Mouse (Mus musculus) retina, adult 2 months (tissue): Measurements from ENCODE around the gene H2-Q2.
"Not testable (repeated sequence)": the region's sequence is repeated elsewhere in the genome, so short reads cannot be mapped to it uniquely, and the experiment has no call there.

Experiments
- DNase-seq: peaks from one replicate; pipeline ENCODE4 v3.0.0-alpha.2; 2012; ENCODE audit warnings: low read depth, low spot score

The H2-Q2 gene

DNA sequence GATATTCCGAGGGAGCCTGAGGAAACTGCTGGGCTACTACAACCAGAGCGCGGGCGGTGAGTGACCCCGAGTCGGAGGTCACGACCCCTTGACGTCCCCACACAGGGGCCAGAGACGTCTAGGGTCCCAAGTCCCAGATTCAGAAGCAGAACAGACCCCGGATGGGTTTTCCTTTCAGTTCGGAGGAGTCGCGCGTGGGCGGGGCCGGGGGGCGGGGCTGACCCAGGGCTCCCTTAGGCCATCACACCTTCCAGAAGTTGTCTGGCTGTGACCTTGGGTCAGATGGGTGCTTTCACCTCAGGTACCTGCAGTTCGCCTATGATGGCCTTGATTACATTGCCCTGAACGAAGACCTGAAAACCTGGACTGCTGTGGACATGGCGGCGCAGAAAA lies 17.4 kb downstream of the H2-Q2 start:
- no peak for DNase-seq

DNA sequence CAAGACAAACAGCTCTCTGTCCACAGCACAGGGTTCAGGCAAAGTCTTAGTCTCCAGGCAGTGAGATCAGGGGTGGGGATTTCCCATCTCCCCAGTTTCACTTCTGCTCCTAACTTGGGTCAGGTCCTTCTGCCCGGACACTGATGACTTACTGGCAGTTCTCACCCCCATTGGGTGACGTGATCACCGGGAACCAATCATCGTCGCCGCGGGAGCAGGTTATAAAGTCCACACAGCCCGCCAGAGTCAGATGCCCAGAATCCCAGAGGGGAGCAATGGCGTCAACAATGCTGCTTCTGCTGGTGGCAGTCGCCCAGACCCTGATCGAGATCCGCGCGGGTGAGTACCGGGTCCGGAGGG lies 37.3 kb downstream of the H2-Q2 start, which contains the start of gene H2-Q4:
TSS of gene H2-Q4 (plus strand) at position 249 of the 360 bp plus-strand sequence.
- peak; percentile 40 for DNase-seq

DNA sequence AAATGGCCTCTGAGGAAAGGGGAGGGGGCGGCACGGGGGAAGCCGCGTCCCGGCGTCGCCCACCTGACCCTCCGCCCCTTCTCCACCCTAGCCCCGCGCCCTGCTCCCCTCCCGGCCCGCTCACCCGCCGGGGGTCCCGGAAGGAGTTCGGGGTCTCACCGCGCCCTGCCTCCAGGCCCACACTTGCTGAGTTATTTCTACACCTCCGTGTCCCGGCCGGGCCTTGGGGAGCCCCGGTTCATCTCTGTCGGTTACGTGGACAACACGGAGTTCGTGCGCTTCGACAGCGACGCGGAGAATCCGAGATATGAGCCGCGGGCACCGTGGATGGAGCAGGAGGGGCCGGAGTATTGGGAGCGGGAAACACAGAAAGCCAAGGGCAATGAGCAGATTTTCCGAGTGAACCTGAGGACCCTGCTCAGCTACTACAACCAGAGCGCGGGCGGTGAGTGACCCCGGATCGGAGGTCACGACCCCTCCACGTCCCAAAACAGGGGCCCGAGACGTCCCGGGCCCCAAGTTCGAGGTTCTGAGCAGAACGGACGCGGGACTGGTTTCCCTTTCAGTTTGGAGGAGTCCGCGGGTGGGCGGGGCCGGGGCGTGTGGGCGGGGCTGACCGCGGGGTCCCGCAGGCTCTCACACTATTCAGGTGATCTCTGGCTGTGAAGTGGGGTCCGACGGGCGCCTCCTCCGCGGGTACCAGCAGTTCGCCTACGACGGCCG lies 37.8 kb downstream of the H2-Q2 start:
- DNase-seq, result no peak

DNA sequence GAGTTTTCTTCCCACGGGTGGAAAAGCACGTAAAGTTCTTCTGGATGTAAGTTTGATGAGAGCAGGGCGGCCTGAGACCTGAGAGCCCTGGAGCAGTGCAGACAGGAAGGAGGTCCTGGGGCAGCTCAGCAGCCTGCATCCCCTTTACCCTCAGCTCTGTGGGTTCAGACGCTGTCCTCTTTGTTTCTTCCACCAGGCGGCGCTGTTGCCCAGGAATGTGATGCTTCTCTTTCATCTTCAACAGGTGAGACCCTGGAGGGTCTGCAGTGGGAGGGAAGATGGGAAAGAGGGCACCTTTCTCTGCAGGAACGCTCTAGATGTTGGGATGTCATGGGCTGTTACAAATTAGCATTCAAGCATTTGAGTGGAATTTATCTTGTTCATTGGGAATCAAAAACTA lies 47.8 kb downstream of the H2-Q2 start:
- not testable (repeated sequence) for DNase-seq

DNA sequence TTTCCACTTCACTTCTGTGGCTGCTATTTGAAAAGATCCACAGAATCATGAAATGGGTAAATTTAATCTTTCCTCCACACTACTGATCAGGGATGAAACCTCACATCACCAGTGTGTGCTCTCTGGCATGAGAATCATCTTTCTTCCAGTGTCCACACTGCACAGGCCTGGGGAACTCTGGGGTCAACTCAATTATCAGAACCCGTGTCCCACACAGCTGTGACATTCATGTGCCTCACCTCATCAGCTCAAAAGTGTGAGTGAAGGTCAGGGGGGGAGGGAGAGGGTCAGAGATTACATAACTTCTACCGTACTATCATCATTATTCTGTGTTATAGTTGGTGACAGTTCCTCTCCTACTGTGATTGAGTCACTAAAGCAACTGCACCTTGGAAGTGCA lies 50.6 kb downstream of the H2-Q2 start:
- not testable (repeated sequence) for DNase-seq

DNA sequence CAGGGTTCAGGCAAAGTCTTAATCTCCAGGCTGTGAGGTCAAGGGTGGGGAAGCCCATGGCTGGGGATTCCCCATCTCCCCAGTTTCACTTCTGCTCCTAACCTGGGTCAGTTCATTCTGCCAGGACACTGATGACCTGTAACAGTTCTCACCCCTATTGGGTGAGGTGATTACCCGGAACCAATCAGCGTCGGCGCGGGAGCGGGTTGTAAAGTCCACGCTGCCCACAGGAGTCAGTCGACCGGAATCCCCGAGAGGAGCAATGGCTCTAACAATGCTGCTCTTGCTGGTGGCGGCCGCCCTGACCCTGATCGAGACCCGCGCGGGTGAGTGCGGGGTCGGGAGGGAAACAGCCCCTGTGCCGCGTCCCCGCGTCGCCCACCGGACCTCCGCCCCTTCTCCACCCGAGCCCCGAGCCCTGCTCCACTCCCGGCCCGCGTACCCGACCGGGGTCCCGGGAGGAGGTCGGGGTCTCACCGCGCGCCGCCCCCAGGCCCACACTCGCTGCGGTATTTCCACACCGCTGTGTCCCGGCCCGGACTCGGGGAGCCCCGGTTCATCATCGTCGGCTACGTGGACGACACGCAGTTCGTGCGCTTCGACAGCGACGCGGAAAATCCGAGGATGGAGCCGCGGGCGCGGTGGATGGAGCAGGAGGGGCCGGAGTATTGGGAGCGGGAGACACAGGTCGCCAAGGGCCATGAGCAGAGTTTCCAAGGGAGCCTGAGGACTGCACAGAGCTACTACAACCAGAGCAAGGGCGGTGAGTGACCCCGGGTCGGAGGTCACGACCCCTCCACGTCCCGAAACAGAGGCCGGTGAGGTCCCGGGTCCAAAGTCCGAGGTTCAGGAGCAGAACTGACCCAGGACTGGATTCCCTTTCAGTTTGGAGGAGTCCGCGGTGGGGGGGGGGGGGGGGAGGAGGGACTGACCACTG lies 52.1 kb downstream of the H2-Q2 start:
- DNase-seq, result not testable (repeated sequence)
